Mouse (Mus musculus) megakaryocyte, embryonic 14.5 days (primary cell): ENCODE data around the gene Lgr5. TPM values are rescaled to one million over a fixed set of nuclear protein-coding genes. Genes with fewer than 3 reads are reported as not detected.

ENCODE experiments used
- H3K27me3 ChIP-seq: replicated peaks from 2 replicates; pipeline ENCODE3; 2012; ENCODE audit warnings: inconsistent platforms
- H3K36me3 ChIP-seq: replicated peaks from 2 replicates; pipeline ENCODE3; 2012; ENCODE audit warnings: low read length, inconsistent platforms, mixed read lengths
- H3K4me1 ChIP-seq: 2 replicates; pipeline ENCODE4 v1.6.1; 2012; ENCODE audit warnings: inconsistent platforms
- H3K4me3 ChIP-seq: replicated peaks from 2 replicates; pipeline ENCODE3; 2012; ENCODE audit warnings: moderate library complexity, mild to moderate bottlenecking, inconsistent platforms
- H3K9me3 ChIP-seq: 2 replicates; pipeline ENCODE4 v1.6.1; 2012; ENCODE audit warnings: inconsistent platforms
- FLI1 ChIP-seq: IDR thresholded peaks from 2 replicates; pipeline ENCODE4 v1.6.1; 2012; ENCODE audit warnings: low read length, inconsistent platforms, mixed read lengths
- GATA1 ChIP-seq: IDR thresholded peaks from 3 replicates; pipeline ENCODE4 v1.6.1; 2012; ENCODE audit warnings: mixed read lengths, low read length, inconsistent platforms, borderline replicate concordance
- polyA plus RNA-seq: library from polyadenylated mRNA; stranded (reverse); fragments of >175 nt; gene quantifications from 2 replicates; pipeline ENCODE4 v1.2.3, GENCODE M21; 2012; ENCODE audit warnings: low replicate concordance; ENCODE audit not compliant: insufficient read depth

The Lgr5 gene
- polyA plus RNA-seq, 1 experiment: not detected

- TF ChIP-seq GATA1: no peak
- no peak for TF ChIP-seq FLI1
- Histone ChIP-seq H3K36me3 (no peaks in the 10 kb centered on the region), H3K4me3 (no peak overlapping the region), H3K4me1 (no peaks in the 10 kb centered on the region), H3K27me3 (no peaks in the 10 kb centered on the region), H3K9me3 (peaks cover 26% of the 10 kb centered on the region)
Observed at GRCm38 (mm10) chr10:115571317-115571716, 16.3 kb downstream of the Lgr5 start.

- no peaks in the 10 kb centered on the region for H3K4me1 ChIP-seq
- H3K4me3 ChIP-seq: no peak overlapping the region
- peaks cover 24% of the 10 kb centered on the region for H3K9me3 ChIP-seq
- no peaks in the 10 kb centered on the region for H3K36me3 ChIP-seq
- no peaks in the 10 kb centered on the region for H3K27me3 ChIP-seq
- TF ChIP-seq GATA1 (no peak), FLI1 (no peak)
Observed at GRCm38 (mm10) chr10:115570577-115570976, 17.0 kb downstream of the Lgr5 start.

GRCm38 (mm10) chr10:115569712-115570491, 17.7 kb downstream of the Lgr5 start, which contains the start of gene A930009A15Rik:
TSS of gene A930009A15Rik (plus strand) at chr10:115569986.
- no peak within 1 kb of the TSS for H3K4me3 ChIP-seq
- TF ChIP-seq GATA1 (no peak), FLI1 (no peak)
- H3K4me1 ChIP-seq: no peaks in the 10 kb centered on the region
- H3K9me3 ChIP-seq: peaks cover 23% of the 10 kb centered on the region
- no peaks in the 10 kb centered on the region for H3K36me3 ChIP-seq
- H3K27me3 ChIP-seq: no peaks in the 10 kb centered on the region

- H3K4me3 ChIP-seq: no peak overlapping the region
- peaks cover 23% of the 10 kb centered on the region for H3K9me3 ChIP-seq
- no peaks in the 10 kb centered on the region for H3K4me1 ChIP-seq
- H3K36me3 ChIP-seq: no peaks in the 10 kb centered on the region
- H3K27me3 ChIP-seq: no peaks in the 10 kb centered on the region
- TF ChIP-seq GATA1 (no peak), FLI1 (no peak)
Observed at GRCm38 (mm10) chr10:115563961-115564360, 23.6 kb downstream of the Lgr5 start.

- Histone ChIP-seq H3K36me3 (no peaks in the 10 kb centered on the region), H3K4me1 (no peaks in the 10 kb centered on the region), H3K4me3 (no peak overlapping the region), H3K27me3 (no peaks in the 10 kb centered on the region), H3K9me3 (peaks cover 23% of the 10 kb centered on the region)
- TF ChIP-seq FLI1: no peak
Observed at GRCm38 (mm10) chr10:115562911-115563686, 24.5 kb downstream of the Lgr5 start.

- no peaks in the 10 kb centered on the region for H3K36me3 ChIP-seq
- H3K27me3 ChIP-seq: no peaks in the 10 kb centered on the region
- TF ChIP-seq FLI1 (no peak), GATA1 (no peak)
- no peak overlapping the region for H3K4me3 ChIP-seq
- peaks cover 9% of the 10 kb centered on the region; the same call in 1 of the 2 replicates for H3K9me3 ChIP-seq
- no peaks in the 10 kb centered on the region for H3K4me1 ChIP-seq
Observed at GRCm38 (mm10) chr10:115561136-115561880, 26.3 kb downstream of the Lgr5 start.

GRCm38 (mm10) chr10:115556738-115557242, 30.8 kb downstream of the Lgr5 start:
- Histone ChIP-seq H3K36me3 (no peaks in the 10 kb centered on the region), H3K27me3 (no peaks in the 10 kb centered on the region), H3K4me1 (no peaks in the 10 kb centered on the region), H3K9me3 (no peaks in the 10 kb centered on the region), H3K4me3 (no peak overlapping the region)
- TF ChIP-seq GATA1 (no peak), FLI1 (no peak)

- H3K36me3 ChIP-seq: no peaks in the 10 kb centered on the region
- peaks cover 1% of the 10 kb centered on the region; the same call in 1 of the 2 replicates for H3K9me3 ChIP-seq
- no peaks in the 10 kb centered on the region for H3K27me3 ChIP-seq
- no peaks in the 10 kb centered on the region for H3K4me1 ChIP-seq
- no peak for TF ChIP-seq FLI1
- no peak for TF ChIP-seq GATA1
- H3K4me3 ChIP-seq: no peak overlapping the region
Observed at GRCm38 (mm10) chr10:115555191-115555765, 32.3 kb downstream of the Lgr5 start.
